In the genomic region with DNA sequence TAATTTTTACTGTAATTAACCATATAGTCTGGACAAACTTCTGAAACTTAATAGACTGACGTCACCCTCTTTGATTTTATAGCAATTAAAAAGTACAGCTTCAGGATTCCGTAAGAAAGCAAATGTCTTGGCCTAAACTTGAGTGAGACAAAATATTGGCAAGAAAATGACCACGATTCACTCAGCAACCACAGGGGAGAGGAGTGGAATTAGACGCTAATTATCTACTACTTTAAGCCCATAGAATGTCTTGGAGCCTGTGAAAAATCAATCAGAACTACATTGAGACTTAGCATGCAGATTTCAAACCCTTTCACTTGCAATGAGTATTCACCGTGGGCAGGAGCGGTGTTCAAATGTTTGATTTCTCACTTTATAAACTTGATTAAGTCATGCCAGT, we compare ENCODE assay signal across 26 mouse cellular contexts.
"Had no signal": no experiment of that assay in that cellular context is flagged by ENCODE, and none has a peak within 500 bp of the region (broad histone marks: within the 10 kb centered on the region; RNA-seq: fewer than 3 reads in every experiment).

No protein-coding gene starts in this region.

- H3K4me1 ChIP-seq: heart, embryonic 10.5 days; heart, embryonic 12.5 days; hindbrain, embryonic 10.5 days; hindbrain, embryonic 12.5 days; intestine, embryonic 15.5 days; kidney, embryonic 15.5 days; liver, embryonic 12.5 days had no signal

- H3K27me3 ChIP-seq: heart, embryonic 12.5 days; hindbrain, embryonic 12.5 days; intestine, embryonic 15.5 days; kidney, embryonic 15.5 days; limb, embryonic 13.5 days; limb, embryonic 15.5 days; liver, embryonic 12.5 days had no signal

- H3K9me3 ChIP-seq: heart, embryonic 10.5 days; heart, embryonic 12.5 days; hindbrain, embryonic 10.5 days; hindbrain, embryonic 12.5 days; intestine, embryonic 15.5 days; kidney, embryonic 15.5 days; limb, embryonic 13.5 days; limb, embryonic 15.5 days; liver, embryonic 12.5 days had no signal

- H3K9ac ChIP-seq: heart, embryonic 12.5 days; hindbrain, embryonic 12.5 days; hindbrain, embryonic 14.5 days; intestine, embryonic 15.5 days; kidney, embryonic 15.5 days; limb, embryonic 13.5 days; limb, embryonic 15.5 days; liver, embryonic 12.5 days; liver, embryonic 14.5 days had no signal

- H3K4me2 ChIP-seq: heart, embryonic 12.5 days; hindbrain, embryonic 12.5 days; hindbrain, embryonic 14.5 days; intestine, embryonic 15.5 days; kidney, embryonic 15.5 days; limb, embryonic 13.5 days; limb, embryonic 15.5 days; liver, embryonic 12.5 days had no signal

- ATAC-seq: hindbrain, embryonic 16.5 days; inflammation-experienced regulatory T-cells, adult 6 months; intestine, embryonic 15.5 days; intestine, postnatal 0 days; liver, embryonic 12.5 days had no signal

- DNase-seq: gastrocnemius, adult 2 months; gastrocnemius, postnatal 10 days; gastrocnemius, postnatal 25 days; heart, adult 18-20 months; heart, postnatal 10 days; heart, postnatal 4 days; kidney, adult 18-20 months; kidney, postnatal 14 days; layer of hippocampus, adult 9-11 months; layer of hippocampus, postnatal 36 days; left cerebral cortex, postnatal 4 days had no signal

- H3K4me3 ChIP-seq: gastrocnemius, adult 2 months; heart, embryonic 10.5 days; heart, embryonic 12.5 days; hindbrain, embryonic 10.5 days; hindbrain, embryonic 12.5 days; intestine, embryonic 15.5 days; kidney, embryonic 15.5 days; limb, embryonic 13.5 days; limb, embryonic 15.5 days; liver, embryonic 12.5 days had no signal

- H3K27ac ChIP-seq: gastrocnemius, adult 2 months; heart, embryonic 10.5 days; hindbrain, embryonic 10.5 days; hindbrain, embryonic 12.5 days; hindbrain, embryonic 14.5 days; intestine, embryonic 15.5 days; kidney, embryonic 15.5 days; kidney, postnatal 0 days; limb, embryonic 13.5 days; limb, embryonic 15.5 days; liver, embryonic 12.5 days; liver, embryonic 14.5 days had no signal

- H3K36me3 ChIP-seq: heart, embryonic 10.5 days; hindbrain, embryonic 10.5 days; hindbrain, embryonic 12.5 days; intestine, embryonic 15.5 days; kidney, embryonic 15.5 days; limb, embryonic 15.5 days; liver, embryonic 12.5 days had no signal
